Mouse (Mus musculus) B cell, adult (primary cell): ENCODE data around the gene Ppa2. TPM values are rescaled to one million over a fixed set of nuclear protein-coding genes. Genes with fewer than 3 reads are reported as not detected.

Experiments
- total RNA-seq: library from RNA; stranded (reverse); gene quantifications from 4 replicates; pipeline ENCODE4 v1.2.4, GENCODE M21; 2023; ENCODE audit not compliant: inconsistent age

The Ppa2 gene
- total RNA-seq, result 19.5 to 24.5 TPM (median 21.7 TPM) in 4 replicates

GRCm38 (mm10) chr3:133309954-133310808, at the start of gene Ppa2:
Gene Ppa2, plus strand, starts transcription at chr3:133310110.

Other genes with a start within 250 kb of the Ppa2 start
- gene Ints12, start 218.3 kb upstream of the Ppa2 start, total RNA-seq, result 15.0 to 19.9 TPM (median 18.6 TPM) in 4 replicates
- gene Gstcd, start 218.1 kb upstream of the Ppa2 start, total RNA-seq, result 14.7 to 20.4 TPM (median 18.8 TPM) in 4 replicates
- not detected in 4 replicates for gene Arhgef38, start 75.2 kb upstream of the Ppa2 start, total RNA-seq
- gene Tet2, start 235.0 kb downstream of the Ppa2 start, total RNA-seq, result 70.8 to 79.1 TPM (median 73.5 TPM) in 4 replicates